Mouse (Mus musculus) liver, postnatal 0 days (tissue): Measurements from ENCODE around the gene Grik4.

Experiments
- CTCF ChIP-seq: sonication (generic); IDR thresholded peaks from 2 replicates; pipeline ENCODE4 v1.5.1; 2016; ENCODE audit warnings: antibody characterized with exemption, low read depth
- EP300 ChIP-seq: IDR thresholded peaks from 2 replicates; pipeline ENCODE4 v1.6.1; 2016; ENCODE audit warnings: antibody characterized with exemption, low read depth, mild to moderate bottlenecking

GRCm38 (mm10) chr9:42507022-42507421, 437.3 kb downstream of the Grik4 start:
- TF ChIP-seq CTCF (no peak), EP300 (no peak)
